Mouse (Mus musculus) cortical plate, adult 2 months (tissue): ENCODE data around the gene Hrh2.

Experiments
- CTCF ChIP-seq: fragments of 200-500 bp; IDR thresholded peaks from 2 replicates; pipeline ENCODE4 v1.5.1; 2011; ENCODE audit warnings: mild to moderate bottlenecking, control low read depth, low read length; ENCODE audit not compliant: insufficient read depth; ENCODE audit errors: extremely low read depth
- POLR2A ChIP-seq: fragments of 200-500 bp; IDR thresholded peaks from 2 replicates; pipeline ENCODE4 v1.6.1; 2011; ENCODE audit warnings: mild to moderate bottlenecking, low read length, control low read depth; ENCODE audit not compliant: insufficient read depth; ENCODE audit errors: extremely low read depth

DNA sequence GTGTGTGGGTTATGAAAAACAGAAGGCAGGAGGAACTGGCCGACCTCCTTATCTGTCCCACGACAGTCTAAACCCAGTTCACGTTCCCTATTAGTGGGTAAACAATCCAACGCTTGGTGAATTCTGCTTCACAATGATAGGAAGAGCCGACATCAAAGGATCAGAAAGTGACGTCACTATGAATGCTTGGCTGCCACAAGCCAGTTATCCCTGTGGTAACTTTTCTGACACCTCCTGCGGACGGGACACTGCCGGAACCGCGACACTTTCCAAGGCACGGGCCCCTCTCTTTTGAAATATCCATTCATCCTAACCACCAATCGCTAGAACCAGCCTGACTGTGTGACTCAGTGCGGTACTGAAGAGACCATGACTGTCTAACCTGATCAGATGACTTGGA, 2.0 kb upstream of the Hrh2 start:
- no peak for TF ChIP-seq CTCF
- no peak for TF ChIP-seq POLR2A
